Mouse (Mus musculus) left cerebral cortex, postnatal 25 days (tissue): ENCODE measurements at regions not wholly inside any gene's neighbourhood (a gene's known extent, or its start where the extent isn't known, plus 50 kb on each side); places are given as distances from the start of the nearest gene placed in this dataset.

Source experiments
- DNase-seq, 2 experiments: peaks; one replicate each; pipeline ENCODE4 v3.0.0; 2022; ENCODE audit warnings: low spot score in 2 of 2, mixed read lengths in 1 of 2
- intact Hi-C: fragments of 180-260 bp; cut with DNase I; formaldehyde crosslinking; loops from one replicate; pipeline ENCODE4 v1.15.1; 2025

DNA sequence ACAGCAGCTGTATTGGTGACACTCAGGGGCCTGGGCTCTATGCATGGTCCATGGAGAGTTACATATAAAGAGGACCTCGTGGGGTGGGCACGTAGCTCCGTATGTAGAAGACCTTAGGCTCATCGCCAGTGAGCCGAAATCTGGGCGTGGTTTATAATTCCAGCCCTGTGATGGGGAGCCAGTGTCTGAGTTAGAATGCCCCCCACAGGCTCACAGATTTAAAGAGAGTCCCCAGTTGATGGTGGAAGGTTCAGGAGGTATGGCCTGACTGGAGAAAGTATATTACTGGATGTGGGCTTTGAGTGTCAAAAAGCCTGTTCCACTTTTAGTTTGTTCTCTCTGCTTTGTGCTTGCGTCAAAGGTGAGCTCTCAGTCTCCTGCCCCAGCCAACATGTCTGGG is 54.8 kb downstream of the 1700122O11Rik start:
- intact Hi-C loops, result no loop called here
- no peak for DNase-seq

DNA sequence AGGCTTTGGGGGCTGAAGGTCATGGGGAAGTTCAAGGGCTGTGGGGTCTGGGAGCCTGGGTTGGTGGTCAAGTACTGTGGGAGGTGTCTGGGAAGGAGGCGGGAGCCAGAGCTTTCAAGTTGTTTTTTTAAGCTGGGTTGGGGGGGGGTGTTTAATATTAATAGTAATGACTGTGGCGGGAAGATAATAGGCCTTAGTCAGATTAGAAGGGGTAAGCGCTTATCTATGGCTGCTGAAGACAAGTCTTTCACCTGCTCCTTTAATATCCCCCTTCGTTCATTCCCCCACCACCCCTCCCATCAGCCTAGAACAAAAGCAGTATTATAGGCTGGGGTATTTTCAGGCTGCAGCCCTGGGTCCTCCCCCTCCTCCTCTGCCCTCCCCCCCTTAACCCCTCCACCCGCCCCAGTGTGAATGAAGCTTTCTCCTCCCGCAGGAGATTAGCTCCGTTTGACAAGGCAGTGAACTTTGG is 56.5 kb downstream of the 1700122O11Rik start:
- no peak for DNase-seq
- intact Hi-C loops, result no loop called here

DNA sequence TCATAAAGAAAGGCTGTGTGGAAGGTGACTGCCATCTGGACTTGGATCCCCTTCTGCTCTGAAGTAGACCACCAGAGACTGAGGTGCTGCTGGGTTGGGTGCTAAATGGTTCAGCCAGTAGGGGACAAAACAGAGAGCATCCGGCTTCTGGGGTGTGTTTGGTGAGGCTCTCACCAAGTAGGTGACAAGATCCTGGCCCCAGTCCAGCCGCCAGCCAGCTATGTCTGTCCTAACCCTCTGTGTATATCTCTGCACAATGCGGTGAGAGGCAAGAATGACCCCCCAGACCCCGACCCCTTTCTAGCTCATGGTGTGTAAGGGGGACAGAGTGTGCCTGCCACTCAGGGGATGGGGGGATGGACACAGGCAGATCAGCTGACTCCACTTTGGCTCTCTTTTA is 54.8 kb upstream of the Foxp4 start:
- no peak for DNase-seq
- intact Hi-C loops, result no loop called here

DNA sequence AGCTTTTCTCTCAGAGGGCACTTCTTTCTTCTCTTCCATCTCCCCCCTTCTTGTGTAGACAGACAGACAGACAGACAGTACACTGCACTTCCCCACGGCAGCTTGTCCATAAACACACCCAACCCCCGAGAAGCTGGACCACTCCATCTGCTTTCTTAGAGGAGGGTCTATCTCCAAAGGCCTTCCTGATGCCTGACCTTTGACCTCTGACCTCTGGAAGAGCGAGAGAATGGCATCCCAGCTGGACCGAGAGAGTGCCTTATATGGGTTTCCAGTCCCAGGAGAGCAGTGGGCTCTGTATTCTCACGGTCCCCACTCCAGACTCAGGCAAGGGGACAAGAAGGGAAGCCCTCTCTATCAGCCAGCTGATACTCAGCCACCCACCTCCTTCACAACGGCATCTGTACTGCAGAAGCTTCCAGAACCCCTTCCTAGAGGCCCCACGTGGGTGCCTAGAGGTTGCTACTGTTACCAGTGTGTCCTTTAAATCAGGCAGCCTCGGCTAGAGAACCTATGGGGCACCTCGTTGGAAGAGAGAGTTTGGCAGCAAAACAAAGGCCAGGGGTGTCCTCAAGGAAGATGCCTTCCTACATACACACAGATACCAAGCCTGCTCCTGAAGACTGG is 54.1 kb upstream of the Foxp4 start:
- no peak for DNase-seq
- intact Hi-C loops, result no loop called here

DNA sequence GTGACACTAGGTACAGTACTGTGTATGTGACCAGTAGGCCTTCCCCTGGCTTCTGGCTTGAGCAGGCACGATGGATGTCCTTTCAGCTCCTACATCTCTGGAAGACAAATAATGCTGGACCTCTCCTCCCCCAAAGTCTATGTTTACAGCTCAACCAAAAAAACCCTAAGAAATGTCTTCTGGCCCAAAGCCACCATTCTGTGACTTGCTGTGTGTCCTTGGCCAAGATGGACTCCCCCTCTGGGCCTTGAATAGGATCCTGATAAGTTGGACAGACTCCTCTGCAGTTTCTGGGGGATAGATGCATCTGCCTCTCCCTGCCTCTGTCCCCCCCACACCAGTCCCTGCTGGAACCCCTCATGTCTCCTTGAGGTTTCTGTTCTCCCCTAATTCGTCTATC is 53.6 kb upstream of the Foxp4 start:
- intact Hi-C loops, result no loop called here

DNA sequence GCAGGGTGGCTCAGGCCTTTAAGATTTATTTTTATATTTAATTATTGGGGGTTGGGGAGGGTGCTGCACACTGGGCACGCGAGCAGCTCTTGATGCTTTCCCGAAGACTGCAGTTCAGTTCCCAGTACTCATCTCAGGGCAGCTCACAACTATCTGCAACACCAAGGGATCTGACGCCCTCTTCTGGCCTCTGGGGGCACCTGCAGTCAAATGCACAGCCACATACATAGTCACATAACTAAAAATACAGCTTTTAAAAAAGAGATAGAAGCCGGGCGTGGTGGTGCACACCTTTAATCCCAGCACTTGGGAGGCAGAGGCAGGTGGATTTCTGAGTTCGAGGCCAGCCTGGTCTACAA is 52.5 kb upstream of the Foxp4 start:
- intact Hi-C loops, result no loop called here
- no peak for DNase-seq

More for the DNA sequence above, 53.6 kb upstream of the Foxp4 start:
- no peak for DNase-seq

DNA sequence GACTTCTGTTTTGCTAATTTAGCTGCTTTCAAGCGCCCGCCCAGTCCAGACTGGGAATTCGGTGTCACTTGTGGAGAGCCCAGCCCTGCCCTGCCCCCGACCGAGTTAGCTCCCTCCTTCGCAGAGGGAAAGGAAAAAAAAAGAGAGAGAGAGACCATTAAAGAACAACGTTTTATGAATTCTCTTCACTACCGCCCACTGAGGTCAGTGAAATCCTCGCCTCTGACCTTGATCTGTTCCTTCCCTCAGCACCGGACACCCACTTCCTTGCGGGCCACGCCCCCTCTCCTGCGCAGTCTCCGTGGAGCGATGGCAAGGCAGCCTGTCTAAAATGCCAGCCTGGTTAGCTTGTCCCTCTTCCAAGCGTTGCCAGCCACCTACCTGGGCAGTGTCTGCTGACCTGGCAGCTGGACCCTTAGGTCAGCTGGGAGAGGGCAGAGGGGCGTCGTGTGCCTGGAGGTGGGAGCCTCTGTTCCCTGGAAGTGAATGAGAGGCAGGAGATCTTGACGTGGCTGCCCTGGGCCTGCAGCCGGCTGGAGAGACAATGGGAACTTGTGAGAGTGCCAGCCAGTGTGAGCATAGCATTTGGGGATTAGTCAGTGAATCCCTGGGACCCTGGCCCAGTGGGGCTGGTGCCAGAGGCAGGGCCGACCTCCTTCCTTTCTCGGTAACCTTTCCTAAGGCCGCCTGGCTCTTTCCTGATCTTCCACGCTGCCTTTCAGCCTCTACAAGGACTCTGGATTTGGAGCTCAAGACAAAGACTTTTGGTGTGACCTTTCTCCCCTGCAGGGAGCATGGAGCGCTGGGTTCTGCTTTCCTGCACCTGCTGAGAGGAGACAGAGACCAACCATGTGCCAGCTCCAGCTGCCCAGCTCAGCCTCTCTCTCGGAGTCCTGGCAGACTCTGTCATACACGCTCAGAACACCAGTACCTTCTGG is 51.9 kb upstream of the Foxp4 start:
- intact Hi-C loops, result no loop called here
- DNase-seq, result peak; percentile 12 to 13

DNA sequence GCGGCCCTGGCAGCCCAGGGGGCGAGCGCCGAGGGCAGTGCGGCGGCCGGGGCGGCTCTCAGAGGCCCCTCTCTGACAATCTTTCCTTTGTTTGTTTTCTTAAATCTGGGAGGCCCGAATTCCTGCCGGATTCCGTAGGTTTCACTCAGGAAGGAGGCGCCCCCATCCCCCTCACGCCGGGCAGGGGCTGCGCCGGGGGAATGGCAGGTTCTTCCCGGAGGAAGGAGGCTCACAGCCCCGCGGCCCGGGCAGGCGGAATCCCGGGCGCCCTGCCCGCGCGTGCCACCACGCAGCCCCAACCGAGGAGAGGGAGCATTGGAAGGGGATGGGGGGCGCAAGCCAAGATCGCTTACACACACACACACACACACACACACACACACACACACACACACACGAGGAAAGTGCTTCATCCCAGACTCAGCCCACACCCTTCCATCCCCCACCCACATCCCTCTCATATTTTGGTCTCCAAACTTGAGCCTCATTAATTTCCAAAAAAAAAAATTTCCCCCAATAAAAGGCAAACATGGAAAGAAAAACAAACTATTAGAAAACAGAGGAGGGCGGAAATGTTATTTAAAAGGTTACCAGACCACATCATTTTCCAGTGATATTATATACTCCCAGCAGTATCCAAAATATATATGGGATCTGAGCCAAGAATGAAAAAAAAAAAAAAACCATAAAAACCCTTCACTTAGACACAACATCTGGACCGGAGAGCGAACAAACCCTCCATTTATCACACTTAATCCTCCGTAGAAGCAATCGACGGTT is 51.0 kb upstream of the Foxp4 start:
- DNase-seq, result no peak
- intact Hi-C loops, result no loop called here

DNA sequence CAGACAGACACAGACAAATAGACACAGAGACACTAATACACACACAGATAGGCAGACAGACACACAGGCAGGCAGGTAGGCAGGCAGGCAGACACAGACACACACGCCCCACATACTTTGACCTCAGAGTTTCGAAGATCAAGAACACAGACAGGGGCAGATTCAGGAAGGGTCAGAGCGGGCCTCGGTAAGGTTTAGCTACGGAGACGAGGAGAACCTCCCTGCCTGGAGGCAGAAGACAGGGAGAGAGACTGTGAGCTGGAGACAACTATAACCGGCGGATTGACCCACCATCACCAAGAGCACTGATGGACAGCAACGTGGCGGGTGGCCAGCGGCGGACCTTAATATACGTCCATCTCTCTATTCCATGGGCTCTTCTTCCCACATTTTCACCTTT is 50.1 kb upstream of the Foxp4 start:
- intact Hi-C loops, result no loop called here
- no peak for DNase-seq
